Mouse (Mus musculus) heart, embryonic 12.5 days (tissue): Measurements from ENCODE around the gene Dpp3. TPM values are rescaled to one million over a fixed set of nuclear protein-coding genes. Genes with fewer than 3 reads are reported as not detected.
"Not testable (repeated sequence)": the region's sequence is repeated elsewhere in the genome, so short reads cannot be mapped to it uniquely, and the experiment has no call there.

Source experiments
- ATAC-seq: fragments of 200-750 bp; cut with Nextera tagmentation; 2 replicates; pipeline ENCODE4 v1.8.0; 2017; ENCODE audit warnings: moderate TSS enrichment, moderate library complexity; ENCODE audit not compliant: insufficient number of reproducible peaks, low FRiP score
- H3K27ac ChIP-seq: fragments of 300-500 bp; sonication (generic); 2 replicates; pipeline ENCODE4 v1.5.1; 2016; ENCODE audit warnings: mild to moderate bottlenecking, moderate library complexity; ENCODE audit not compliant: poor library complexity, severe bottlenecking
- H3K27me3 ChIP-seq: fragments of 300-500 bp; sonication (generic); replicated peaks from 2 replicates; pipeline ENCODE4 v1.6.1; 2016; ENCODE audit warnings: mild to moderate bottlenecking, moderate library complexity
- H3K36me3 ChIP-seq: fragments of 300-500 bp; sonication (generic); 2 replicates; pipeline ENCODE4 v1.6.1; 2016; ENCODE audit warnings: mild to moderate bottlenecking, moderate library complexity
- H3K4me1 ChIP-seq: fragments of 300-500 bp; sonication (generic); replicated peaks from 2 replicates; pipeline ENCODE4 v1.6.1; 2016; ENCODE audit warnings: mild to moderate bottlenecking
- H3K4me2 ChIP-seq: fragments of 300-500 bp; sonication (generic); 2 replicates; pipeline ENCODE4 v1.6.1; 2016; ENCODE audit warnings: mild to moderate bottlenecking, moderate library complexity
- H3K4me3 ChIP-seq: fragments of 300-500 bp; sonication (generic); 2 replicates; pipeline ENCODE4 v1.5.1; 2016; ENCODE audit warnings: mild to moderate bottlenecking
- H3K9ac ChIP-seq: fragments of 300-500 bp; sonication (generic); 2 replicates; pipeline ENCODE4 v1.6.1; 2016; ENCODE audit warnings: mild to moderate bottlenecking, moderate library complexity
- H3K9me3 ChIP-seq: fragments of 300-500 bp; sonication (generic); replicated peaks from 2 replicates; pipeline ENCODE4 v1.6.1; 2016; ENCODE audit warnings: mild to moderate bottlenecking, moderate library complexity
- WGBS: fragments of 180-500 bp; shearing (Covaris S2); methylation state at CpG from one replicate; pipeline ENCODE4 v1.1.7; 2016; 5-methylcytosine and 5-hydroxymethylcytosine counted together
- polyA plus RNA-seq: library from polyadenylated mRNA; unstranded; fragments of >200 nt; fragmentation: Nextera tagmentation; extraction: Ambion mirVana; gene quantifications from 2 replicates; pipeline ENCODE4 v1.2.1, GENCODE M21; 2016

Gene Dpp3
- polyA plus RNA-seq = 108 and 110 TPM in 2 replicates

GRCm38 (mm10) chr19:4927904-4928531 lies at the start of gene Dpp3:
TSS of gene Dpp3 (minus strand) at chr19:4928287.
- Histone ChIP-seq H3K36me3 (peaks cover 23% of the 10 kb centered on the region), H3K27me3 (peaks cover 9% of the 10 kb centered on the region; the same call in 1 of the 2 replicates), H3K4me1 (peaks cover 17% of the 10 kb centered on the region), H3K27ac (peak within 1 kb of the TSS; percentile 12; the same call in 1 of the 2 replicates), H3K4me2 (peak within 1 kb of the TSS; percentile 71), H3K4me3 (peak within 1 kb of the TSS; percentile 70), H3K9ac (peak within 1 kb of the TSS; percentile 75), H3K9me3 (no peaks in the 10 kb centered on the region)
- ATAC-seq = peak; percentile 98
- WGBS = 1% methylated on average over 32 of the region's 32 CpGs

- no peaks in the 10 kb centered on the region for H3K27me3 ChIP-seq
- no peaks in the 10 kb centered on the region for H3K9me3 ChIP-seq
- H3K4me1 ChIP-seq = 0 out of 2 replicates have a peak, but pooled peaks cover under 1% of the 10 kb centered on the region
- peaks cover 38% of the 10 kb centered on the region for H3K36me3 ChIP-seq
- H3K27ac ChIP-seq = no peak overlapping the region
- 87% methylated on average over 2 of the region's 2 CpGs for WGBS
- ATAC-seq = no peak
- H3K9ac ChIP-seq = no peak overlapping the region
- H3K4me3 ChIP-seq = no peak overlapping the region
- H3K4me2 ChIP-seq = no peak overlapping the region
Measured at GRCm38 (mm10) chr19:4968236-4968635, 40.1 kb upstream of the Dpp3 start.

GRCm38 (mm10) chr19:4961928-4962601 lies 34.0 kb upstream of the Dpp3 start, which contains the start of gene Mrpl11:
TSS of gene Mrpl11 (plus strand) at chr19:4962147.
- H3K4me2 ChIP-seq = peak within 1 kb of the TSS; percentile 90
- ATAC-seq = peak; percentile 96
- H3K4me1 ChIP-seq = 0 out of 2 replicates have a peak, but pooled peaks cover 7% of the 10 kb centered on the region
- H3K27me3 ChIP-seq = no peaks in the 10 kb centered on the region
- peak within 1 kb of the TSS; percentile 82 for H3K4me3 ChIP-seq
- H3K9ac ChIP-seq = peak within 1 kb of the TSS; percentile 93
- no peaks in the 10 kb centered on the region for H3K9me3 ChIP-seq
- WGBS = under 1% methylated on average over 34 of the region's 34 CpGs
- peaks cover 31% of the 10 kb centered on the region for H3K36me3 ChIP-seq
- H3K27ac ChIP-seq = peak within 1 kb of the TSS; percentile 74; the same call in 1 of the 2 replicates

- H3K27me3 ChIP-seq, H3K27ac ChIP-seq, H3K9me3 ChIP-seq, ATAC-seq, H3K9ac ChIP-seq, H3K36me3 ChIP-seq, H3K4me3 ChIP-seq, H3K4me2 ChIP-seq, H3K4me1 ChIP-seq: not testable (repeated sequence)
- WGBS = 84% methylated on average over 9 of the region's 9 CpGs
Measured at GRCm38 (mm10) chr19:4948641-4949040, 20.6 kb upstream of the Dpp3 start.

- H3K9ac ChIP-seq = no peak overlapping the region
- H3K36me3 ChIP-seq = no peaks in the 10 kb centered on the region
- ATAC-seq = no peak
- peaks cover 20% of the 10 kb centered on the region for H3K4me1 ChIP-seq
- no peak overlapping the region for H3K4me2 ChIP-seq
- H3K4me3 ChIP-seq = no peak overlapping the region
- 44% methylated on average over 6 of the region's 6 CpGs for WGBS
- H3K27me3 ChIP-seq = peaks cover 26% of the 10 kb centered on the region
- no peaks in the 10 kb centered on the region for H3K9me3 ChIP-seq
- H3K27ac ChIP-seq = no peak overlapping the region
Measured at GRCm38 (mm10) chr19:4945540-4945939, 17.5 kb upstream of the Dpp3 start.

- peak overlapping the region; percentile 67 for H3K9ac ChIP-seq
- H3K4me1 ChIP-seq = peaks cover 18% of the 10 kb centered on the region
- peaks cover 38% of the 10 kb centered on the region for H3K27me3 ChIP-seq
- H3K4me3 ChIP-seq = peak overlapping the region; percentile 62
- H3K27ac ChIP-seq = no peak overlapping the region
- H3K9me3 ChIP-seq = no peaks in the 10 kb centered on the region
- WGBS = 9% methylated on average over 13 of the region's 13 CpGs
- H3K4me2 ChIP-seq = peak overlapping the region; percentile 95
- peak; percentile 48; the same call in 1 of the 2 replicates for ATAC-seq
- no peaks in the 10 kb centered on the region for H3K36me3 ChIP-seq
Measured at GRCm38 (mm10) chr19:4943253-4943588, 15.1 kb upstream of the Dpp3 start.

- H3K9ac ChIP-seq = peak within 1 kb of the TSS; percentile 67
- peaks cover 15% of the 10 kb centered on the region for H3K4me1 ChIP-seq
- ATAC-seq = peak; percentile 95
- no peaks in the 10 kb centered on the region for H3K9me3 ChIP-seq
- H3K27me3 ChIP-seq = peaks cover 42% of the 10 kb centered on the region
- H3K4me2 ChIP-seq = peak within 1 kb of the TSS; percentile 95
- no peaks in the 10 kb centered on the region for H3K36me3 ChIP-seq
- H3K4me3 ChIP-seq = peak within 1 kb of the TSS; percentile 62
- under 1% methylated on average over 53 of the region's 55 CpGs for WGBS
- H3K27ac ChIP-seq = no peak within 1 kb of the TSS
Measured at GRCm38 (mm10) chr19:4942551-4943252, 14.6 kb upstream of the Dpp3 start, which contains the start of gene Peli3. TSS of gene Peli3 (minus strand) at chr19:4943127.

GRCm38 (mm10) chr19:4937444-4938310 lies 9.6 kb upstream of the Dpp3 start:
- H3K9me3 ChIP-seq = no peaks in the 10 kb centered on the region
- ATAC-seq = no peak
- peaks cover 58% of the 10 kb centered on the region for H3K27me3 ChIP-seq
- H3K9ac ChIP-seq = no peak overlapping the region
- no peaks in the 10 kb centered on the region for H3K36me3 ChIP-seq
- no peak overlapping the region for H3K4me2 ChIP-seq
- no peak overlapping the region for H3K27ac ChIP-seq
- H3K4me3 ChIP-seq = no peak overlapping the region
- WGBS = 78% methylated on average over 17 of the region's 17 CpGs
- peaks cover 5% of the 10 kb centered on the region for H3K4me1 ChIP-seq

- ATAC-seq = no peak
- H3K4me1 ChIP-seq = no peaks in the 10 kb centered on the region
- peaks cover 58% of the 10 kb centered on the region for H3K27me3 ChIP-seq
- 75% methylated on average over 2 of the region's 2 CpGs for WGBS
- H3K4me2 ChIP-seq = no peak overlapping the region
- no peak overlapping the region for H3K27ac ChIP-seq
- no peak overlapping the region for H3K4me3 ChIP-seq
- no peaks in the 10 kb centered on the region for H3K36me3 ChIP-seq
- no peaks in the 10 kb centered on the region for H3K9me3 ChIP-seq
- H3K9ac ChIP-seq = no peak overlapping the region
Measured at GRCm38 (mm10) chr19:4936896-4937295, 8.8 kb upstream of the Dpp3 start.

GRCm38 (mm10) chr19:4928781-4929180 lies 694 bp upstream of the Dpp3 start:
- WGBS = 63% methylated on average over 5 of the region's 5 CpGs
- Histone ChIP-seq H3K4me3 (peak overlapping the region; percentile 70), H3K9me3 (no peaks in the 10 kb centered on the region), H3K27ac (no peak overlapping the region; the same call in 1 of the 2 replicates), H3K27me3 (peaks cover 9% of the 10 kb centered on the region; the same call in 1 of the 2 replicates), H3K9ac (peak overlapping the region; percentile 75), H3K36me3 (peaks cover 16% of the 10 kb centered on the region), H3K4me2 (peak overlapping the region; percentile 71), H3K4me1 (peaks cover 17% of the 10 kb centered on the region)
- ATAC-seq = no peak
